Mouse (Mus musculus) B cell, adult 2 months (primary cell): Measurements from ENCODE around the gene H2al1i.
"Not testable (repeated sequence)": the region's sequence is repeated elsewhere in the genome, so short reads cannot be mapped to it uniquely, and the experiment has no call there.

Experiments used
- DNase-seq, 2 experiments: peaks; one replicate each; pipeline ENCODE4 v3.0.0; 2022

H2al1i gene

DNA sequence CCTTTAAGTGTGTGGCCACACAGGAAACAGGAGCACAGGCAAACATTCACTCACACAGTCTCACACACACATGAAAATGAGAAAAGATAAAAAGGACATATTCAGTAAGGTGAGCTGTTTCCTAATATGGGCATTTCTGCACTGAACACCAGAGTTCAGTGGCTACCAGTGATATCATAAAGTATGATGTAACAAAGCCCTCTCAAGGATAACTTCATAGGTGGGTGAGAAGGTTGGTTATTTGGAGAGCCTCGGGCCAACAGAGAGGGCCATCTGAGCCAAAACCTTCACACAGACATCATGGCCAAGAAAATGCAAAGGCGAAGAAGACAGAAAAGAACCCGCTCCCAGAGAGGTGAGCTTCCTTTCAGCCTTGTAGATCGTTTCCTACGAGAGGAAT lies at the start of gene H2al1i:
Gene H2al1i, plus strand, starts transcription at position 301 of the 400 bp plus-strand sequence.
- DNase-seq, result not testable (repeated sequence)

DNA sequence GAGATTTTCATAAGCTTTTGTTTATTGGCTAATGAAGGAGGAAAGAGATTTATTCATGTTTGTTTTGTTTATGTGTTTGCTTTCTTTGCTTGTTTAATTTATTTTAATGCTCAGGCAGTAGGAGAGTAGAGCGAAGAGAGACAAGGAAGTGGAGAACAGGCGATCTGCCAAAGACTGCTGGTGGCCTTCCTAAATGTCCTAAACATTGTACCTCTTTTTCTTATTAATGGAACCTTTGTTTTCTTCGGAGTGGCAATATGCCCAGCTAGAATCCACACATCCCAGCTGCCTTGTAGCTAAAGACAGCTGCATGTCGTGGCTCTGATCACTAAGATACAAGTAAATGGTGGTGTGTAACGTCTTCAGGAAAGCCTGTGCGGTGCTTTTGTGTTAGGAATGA lies 47.4 kb upstream of the H2al1i start:
- no peak for DNase-seq

DNA sequence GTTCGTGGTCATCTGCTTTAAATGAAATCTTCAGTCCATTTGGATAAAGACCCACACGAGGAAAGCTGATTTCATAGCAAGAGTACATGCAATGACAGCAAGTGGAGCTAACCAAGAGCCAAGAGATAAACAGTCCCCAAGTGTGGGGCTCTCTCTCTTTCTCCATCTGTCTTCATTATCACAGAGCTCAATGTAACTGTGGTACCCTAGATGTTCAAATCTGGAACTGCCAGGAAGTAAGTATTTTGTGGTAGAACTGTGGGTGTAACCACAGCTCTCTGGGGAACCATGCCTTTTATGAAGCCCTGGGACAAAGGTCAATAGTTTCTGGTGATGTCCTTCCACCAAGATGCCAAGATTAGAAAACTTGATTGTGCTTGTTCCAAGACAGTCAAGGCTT lies 43.7 kb upstream of the H2al1i start:
- DNase-seq, result no peak

DNA sequence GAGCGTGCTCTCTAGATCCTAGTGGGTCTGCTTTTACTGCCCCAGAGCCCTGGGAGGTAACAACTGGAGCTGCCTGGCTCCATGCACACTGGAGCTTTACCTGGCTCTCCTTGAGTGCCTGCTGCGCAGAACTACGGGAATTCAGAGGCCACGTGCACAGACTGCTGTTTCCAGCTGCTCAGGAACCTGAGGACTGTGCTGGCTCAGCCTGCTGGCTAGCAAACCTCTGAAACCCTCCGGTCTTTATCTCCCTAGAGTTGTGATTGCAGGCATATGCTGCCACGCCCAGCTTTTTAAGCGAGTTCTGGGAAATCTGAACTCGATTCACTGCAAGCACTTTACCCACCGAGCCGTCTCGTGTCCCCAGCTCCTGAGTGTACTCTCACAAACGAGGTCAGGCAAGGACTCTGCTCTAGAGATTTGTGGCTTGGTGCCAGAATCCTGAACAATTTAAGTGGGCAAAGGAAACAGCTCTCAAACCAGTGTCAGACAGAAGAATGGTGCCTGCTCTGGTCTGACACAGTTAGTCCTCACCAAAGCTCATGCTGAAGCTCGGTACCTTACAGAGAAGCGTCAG lies 36.1 kb upstream of the H2al1i start:
- no peak for DNase-seq

DNA sequence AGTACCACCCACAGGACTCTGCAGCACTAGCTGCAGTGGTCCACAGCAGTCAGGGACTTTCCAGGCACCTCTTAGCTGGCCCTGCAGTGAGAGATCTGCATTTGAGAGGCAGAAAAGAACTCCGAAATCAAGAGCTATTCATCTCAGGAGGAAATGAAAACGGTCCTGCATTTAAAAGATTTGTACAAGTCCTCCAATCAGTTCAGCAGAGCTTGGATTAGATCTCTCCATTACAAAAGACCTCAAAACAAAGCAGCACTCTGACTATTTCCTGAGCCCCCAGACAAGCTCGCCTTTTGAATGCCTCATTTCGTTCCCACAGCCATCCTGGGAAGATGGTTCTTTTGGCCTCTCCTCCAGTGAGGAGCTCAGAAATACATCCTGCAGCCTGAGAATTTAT lies 35.2 kb upstream of the H2al1i start:
- no peak for DNase-seq

DNA sequence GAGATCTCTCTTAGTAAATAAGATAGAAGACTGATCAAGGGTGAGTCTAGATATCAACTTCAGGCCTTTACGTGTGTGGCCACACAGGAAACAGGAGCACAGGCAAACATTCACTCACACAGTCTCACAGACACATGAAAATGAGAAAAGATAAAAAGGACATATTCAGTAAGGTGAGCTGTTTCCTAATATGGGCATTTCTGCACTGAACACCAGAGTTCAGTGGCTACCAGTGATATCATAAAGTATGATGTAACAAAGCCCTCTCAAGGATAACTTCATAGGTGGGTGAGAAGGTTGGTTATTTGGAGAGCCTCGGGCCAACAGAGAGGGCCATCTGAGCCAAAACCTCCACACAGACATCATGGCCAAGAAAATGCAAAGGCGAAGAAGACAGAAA lies 25.5 kb upstream of the H2al1i start, which contains the start of gene H2al1a:
Gene H2al1a, plus strand, starts transcription at position 301 of the 400 bp plus-strand sequence.
- DNase-seq, result not testable (repeated sequence)

DNA sequence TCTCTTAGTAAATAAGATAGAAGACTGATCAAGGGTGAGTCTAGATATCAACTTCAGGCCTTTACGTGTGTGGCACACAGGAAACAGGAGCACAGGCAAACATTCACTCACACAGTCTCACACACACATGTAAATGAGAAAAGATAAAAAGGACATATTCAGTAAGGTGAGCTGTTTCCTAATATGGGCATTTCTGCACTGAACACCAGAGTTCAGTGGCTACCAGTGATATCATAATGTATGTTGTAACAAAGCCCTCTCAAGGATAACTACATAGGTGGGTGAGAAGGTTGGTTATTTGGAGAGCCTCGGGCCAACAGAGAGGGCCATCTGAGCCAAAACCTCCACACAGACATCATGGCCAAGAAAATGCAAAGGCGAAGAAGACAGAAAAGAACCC lies 22.3 kb upstream of the H2al1i start, which contains the start of gene H2al1b:
Gene H2al1b, plus strand, starts transcription at position 301 of the 400 bp plus-strand sequence.
- not testable (repeated sequence) for DNase-seq

DNA sequence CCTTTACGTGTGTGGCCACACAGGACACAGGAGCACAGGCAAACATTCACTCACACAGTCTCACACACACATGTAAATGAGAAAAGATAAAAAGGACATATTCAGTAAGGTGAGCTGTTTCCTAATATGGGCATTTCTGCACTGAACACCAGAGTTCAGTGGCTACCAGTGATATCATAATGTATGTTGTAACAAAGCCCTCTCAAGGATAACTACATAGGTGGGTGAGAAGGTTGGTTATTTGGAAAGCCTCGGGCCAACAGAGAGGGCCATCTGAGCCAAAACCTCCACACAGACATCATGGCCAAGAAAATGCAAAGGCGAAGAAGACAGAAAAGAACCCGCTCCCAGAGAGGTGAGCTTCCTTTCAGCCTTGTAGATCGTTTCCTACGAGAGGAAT lies 19.1 kb upstream of the H2al1i start, which contains the start of gene H2al1c:
Gene H2al1c, plus strand, starts transcription at position 301 of the 400 bp plus-strand sequence.
- DNase-seq, result not testable (repeated sequence)

DNA sequence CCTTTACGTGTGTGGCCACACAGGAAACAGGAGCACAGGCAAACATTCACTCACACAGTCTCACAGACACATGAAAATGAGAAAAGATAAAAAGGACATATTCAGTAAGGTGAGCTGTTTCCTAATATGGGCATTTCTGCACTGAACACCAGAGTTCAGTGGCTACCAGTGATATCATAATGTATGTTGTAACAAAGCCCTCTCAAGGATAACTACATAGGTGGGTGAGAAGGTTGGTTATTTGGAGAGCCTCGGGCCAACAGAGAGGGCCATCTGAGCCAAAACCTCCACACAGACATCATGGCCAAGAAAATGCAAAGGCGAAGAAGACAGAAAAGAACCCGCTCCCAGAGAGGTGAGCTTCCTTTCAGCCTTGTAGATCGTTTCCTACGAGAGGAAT lies 15.9 kb upstream of the H2al1i start, which contains the start of gene H2al1d:
Gene H2al1d, plus strand, starts transcription at position 301 of the 400 bp plus-strand sequence.
- DNase-seq, result not testable (repeated sequence)

DNA sequence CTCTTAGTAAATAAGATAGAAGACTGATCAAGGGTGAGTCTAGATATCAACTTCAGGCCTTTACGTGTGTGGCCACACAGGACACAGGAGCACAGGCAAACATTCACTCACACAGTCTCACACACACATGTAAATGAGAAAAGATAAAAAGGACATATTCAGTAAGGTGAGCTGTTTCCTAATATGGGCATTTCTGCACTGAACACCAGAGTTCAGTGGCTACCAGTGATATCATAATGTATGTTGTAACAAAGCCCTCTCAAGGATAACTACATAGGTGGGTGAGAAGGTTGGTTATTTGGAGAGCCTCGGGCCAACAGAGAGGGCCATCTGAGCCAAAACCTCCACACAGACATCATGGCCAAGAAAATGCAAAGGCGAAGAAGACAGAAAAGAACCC lies 12.8 kb upstream of the H2al1i start, which contains the start of gene H2al1e:
Gene H2al1e, plus strand, starts transcription at position 301 of the 400 bp plus-strand sequence.
- DNase-seq, result not testable (repeated sequence)

DNA sequence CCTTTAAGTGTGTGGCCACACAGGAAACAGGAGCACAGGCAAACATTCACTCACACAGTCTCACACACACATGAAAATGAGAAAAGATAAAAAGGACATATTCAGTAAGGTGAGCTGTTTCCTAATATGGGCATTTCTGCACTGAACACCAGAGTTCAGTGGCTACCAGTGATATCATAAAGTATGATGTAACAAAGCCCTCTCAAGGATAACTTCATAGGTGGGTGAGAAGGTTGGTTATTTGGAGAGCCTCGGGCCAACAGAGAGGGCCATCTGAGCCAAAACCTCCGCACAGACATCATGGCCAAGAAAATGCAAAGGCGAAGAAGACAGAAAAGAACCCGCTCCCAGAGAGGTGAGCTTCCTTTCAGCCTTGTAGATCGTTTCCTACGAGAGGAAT lies 9.6 kb upstream of the H2al1i start, which contains the start of gene H2al1f:
Gene H2al1f, plus strand, starts transcription at position 301 of the 400 bp plus-strand sequence.
- not testable (repeated sequence) for DNase-seq

DNA sequence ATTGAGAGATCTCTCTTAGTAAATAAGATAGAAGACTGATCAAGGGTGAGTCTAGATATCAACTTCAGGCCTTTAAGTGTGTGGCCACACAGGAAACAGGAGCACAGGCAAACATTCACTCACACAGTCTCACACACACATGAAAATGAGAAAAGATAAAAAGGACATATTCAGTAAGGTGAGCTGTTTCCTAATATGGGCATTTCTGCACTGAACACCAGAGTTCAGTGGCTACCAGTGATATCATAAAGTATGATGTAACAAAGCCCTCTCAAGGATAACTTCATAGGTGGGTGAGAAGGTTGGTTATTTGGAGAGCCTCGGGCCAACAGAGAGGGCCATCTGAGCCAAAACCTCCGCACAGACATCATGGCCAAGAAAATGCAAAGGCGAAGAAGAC lies 6.5 kb upstream of the H2al1i start, which contains the start of gene H2al1g:
Gene H2al1g, plus strand, starts transcription at position 301 of the 400 bp plus-strand sequence.
- DNase-seq, result not testable (repeated sequence)

DNA sequence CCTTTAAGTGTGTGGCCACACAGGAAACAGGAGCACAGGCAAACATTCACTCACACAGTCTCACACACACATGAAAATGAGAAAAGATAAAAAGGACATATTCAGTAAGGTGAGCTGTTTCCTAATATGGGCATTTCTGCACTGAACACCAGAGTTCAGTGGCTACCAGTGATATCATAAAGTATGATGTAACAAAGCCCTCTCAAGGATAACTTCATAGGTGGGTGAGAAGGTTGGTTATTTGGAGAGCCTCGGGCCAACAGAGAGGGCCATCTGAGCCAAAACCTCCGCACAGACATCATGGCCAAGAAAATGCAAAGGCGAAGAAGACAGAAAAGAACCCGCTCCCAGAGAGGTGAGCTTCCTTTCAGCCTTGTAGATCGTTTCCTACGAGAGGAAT lies 3.3 kb upstream of the H2al1i start, which contains the start of gene H2al1h:
Gene H2al1h, plus strand, starts transcription at position 301 of the 400 bp plus-strand sequence.
- DNase-seq, result not testable (repeated sequence)

DNA sequence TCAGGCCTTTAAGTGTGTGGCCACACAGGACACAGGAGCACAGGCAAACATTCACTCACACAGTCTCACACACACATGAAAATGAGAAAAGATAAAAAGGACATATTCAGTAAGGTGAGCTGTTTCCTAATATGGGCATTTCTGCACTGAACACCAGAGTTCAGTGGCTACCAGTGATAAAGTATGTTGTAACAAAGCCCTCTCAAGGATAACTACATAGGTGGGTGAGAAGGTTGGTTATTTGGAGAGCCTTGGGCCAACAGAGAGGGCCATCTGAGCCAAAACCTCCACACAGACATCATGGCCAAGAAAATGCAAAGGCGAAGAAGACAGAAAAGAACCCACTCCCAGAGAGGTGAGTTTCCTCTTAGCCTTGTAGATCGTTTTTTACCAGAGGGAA lies 3.1 kb downstream of the H2al1i start, which contains the start of gene H2al1j:
Gene H2al1j, plus strand, starts transcription at position 301 of the 400 bp plus-strand sequence.
- not testable (repeated sequence) for DNase-seq

DNA sequence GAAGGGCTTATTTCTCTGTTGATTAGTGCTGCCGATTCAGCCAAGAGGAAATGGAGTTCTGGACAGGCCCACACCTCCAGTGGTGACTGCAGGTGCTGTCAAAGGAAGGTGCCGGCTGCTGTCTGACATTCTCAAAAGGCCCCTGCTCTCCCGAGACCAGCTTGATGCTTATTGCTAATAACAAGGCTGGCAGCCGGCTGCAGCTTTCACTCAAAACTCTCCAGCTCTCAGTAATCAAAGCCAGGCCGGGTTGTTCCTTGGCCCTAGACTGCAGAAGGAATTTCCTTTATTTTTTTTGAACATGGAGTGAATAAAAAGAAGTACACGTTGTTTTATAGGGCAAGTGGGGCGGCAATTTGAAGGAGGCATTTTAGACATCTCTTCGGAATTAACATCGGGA lies 21.3 kb downstream of the H2al1i start:
- no peak for DNase-seq

DNA sequence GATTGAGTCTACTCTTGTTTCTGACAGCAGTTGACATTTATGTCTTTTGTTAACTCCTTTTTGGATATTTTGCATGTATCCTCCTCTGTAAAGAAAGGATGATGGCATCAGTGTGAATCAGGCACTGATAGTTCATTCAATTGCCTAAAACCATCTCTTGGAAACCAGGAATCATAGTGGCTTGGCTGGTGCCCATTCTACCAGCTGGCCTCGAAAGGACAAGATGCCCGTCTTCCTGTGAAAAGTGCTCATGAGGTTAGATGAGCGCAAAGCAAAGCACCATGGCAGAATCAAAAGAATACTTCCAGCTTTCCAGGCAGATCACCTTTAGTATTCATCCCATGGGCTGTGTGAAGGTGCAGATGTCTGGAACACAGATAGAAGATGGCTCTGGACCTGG lies 22.3 kb downstream of the H2al1i start:
- DNase-seq, result no peak

DNA sequence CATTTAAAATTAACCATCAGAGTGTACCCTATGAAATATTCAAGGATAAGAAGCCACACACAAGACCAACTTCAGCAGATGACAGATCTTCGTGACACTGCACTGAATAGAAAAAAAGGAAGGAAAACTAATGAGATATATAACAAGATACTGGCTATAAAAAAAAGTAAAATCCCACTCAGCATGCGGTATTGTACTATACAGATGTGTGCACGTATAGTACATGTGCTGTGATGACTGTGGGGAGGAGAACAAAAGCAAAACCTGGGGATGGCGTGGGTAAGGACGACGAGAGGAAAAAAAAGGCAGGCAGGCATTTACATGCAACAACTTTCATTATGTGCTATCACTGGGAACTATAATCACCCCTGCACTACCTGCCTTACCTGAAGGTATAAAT lies 36.4 kb downstream of the H2al1i start:
- DNase-seq, result no peak

DNA sequence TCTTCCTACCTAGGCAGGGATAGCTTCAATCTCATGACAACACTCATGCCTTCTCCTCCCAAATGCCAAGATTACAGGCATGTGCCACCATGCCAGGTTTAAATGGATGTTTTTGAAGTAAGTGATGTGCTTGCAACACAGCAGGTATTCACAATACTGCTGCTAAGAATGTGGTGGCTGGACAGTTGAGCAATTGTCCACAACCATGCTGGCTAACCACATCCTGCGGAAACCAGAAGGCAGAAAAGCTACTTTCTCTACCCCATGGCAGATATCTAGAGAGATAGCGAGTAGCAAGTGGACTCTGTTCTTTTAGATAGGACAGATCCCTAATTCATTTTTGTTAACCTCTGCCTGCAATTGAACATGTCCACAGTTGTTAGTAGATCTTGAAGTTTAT lies 36.8 kb downstream of the H2al1i start:
- DNase-seq, result no peak

DNA sequence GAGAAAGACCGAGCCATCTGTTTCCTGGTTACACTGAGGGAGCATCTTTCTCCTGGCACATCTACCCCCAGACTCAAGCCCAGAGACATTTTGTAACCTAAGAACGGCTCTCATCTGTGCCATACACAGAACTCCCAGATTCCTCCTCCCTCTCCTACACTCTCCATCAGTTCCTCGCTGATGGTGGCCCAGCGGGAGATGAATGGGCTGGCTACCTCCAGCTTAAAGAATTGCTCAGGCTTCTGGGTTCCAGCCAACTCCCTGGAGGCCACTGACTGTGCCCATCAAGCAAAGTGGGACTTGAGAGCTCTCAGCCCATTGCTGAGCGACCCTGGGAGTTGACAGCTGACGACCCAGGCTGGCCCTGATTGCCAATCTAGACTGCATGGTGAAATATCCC lies 39.4 kb downstream of the H2al1i start:
- no peak for DNase-seq

DNA sequence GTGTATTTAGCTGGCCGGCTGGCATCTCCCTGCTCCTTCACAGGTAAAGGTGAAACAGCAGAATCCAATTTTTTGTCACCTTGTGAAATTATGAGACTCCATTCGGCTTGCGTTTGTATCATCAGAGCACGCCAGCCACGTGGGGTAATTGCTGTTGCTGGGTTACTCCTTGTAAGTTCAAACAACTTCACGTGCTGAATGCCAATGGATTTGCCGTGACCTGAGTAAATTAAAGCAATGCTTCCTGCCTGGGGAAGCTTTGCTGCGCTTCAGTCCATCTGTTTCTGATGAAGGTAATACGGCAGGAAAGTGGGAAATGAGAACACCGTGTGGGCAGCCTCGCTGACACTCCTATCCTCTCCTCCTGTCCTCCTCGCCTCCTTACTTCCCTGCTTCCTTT lies 40.7 kb downstream of the H2al1i start:
- no peak for DNase-seq
